Mouse (Mus musculus): ENCODE measurements around the gene Zc3h12d. TPM values are rescaled to one million over a fixed set of nuclear protein-coding genes. Genes with fewer than 3 reads are reported as not detected.

The Zc3h12d gene
- polyA plus RNA-seq, 1 experiment from 2014 or later: 0.41 TPM

DNA sequence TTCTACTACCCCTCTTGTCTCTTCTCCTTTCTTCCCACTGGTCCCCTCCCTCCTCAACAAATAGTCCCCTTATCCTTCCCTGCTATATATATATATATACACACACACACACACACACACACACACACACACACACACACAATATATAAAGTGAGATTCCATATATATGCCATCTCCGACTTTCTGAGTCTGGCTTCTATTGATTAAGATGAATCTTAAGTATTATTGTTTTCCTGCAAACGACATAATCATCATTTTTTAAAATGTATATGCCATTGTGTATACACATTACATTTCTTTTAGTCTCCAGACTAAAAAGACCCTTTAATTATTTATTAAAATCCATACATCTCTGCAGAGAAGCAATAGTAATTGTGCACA lies 8.1 kb downstream of the Zc3h12d start:
- no peak for ATAC-seq (ENCODE audit: low FRiP score, low read depth)
- WGBS: 82% methylated on average over 2 of the region's 2 CpGs
- no peaks in the 10 kb centered on the region for H3K36me3 ChIP-seq
- 0 out of 2 replicates have a peak, but pooled peaks cover 8% of the 10 kb centered on the region for H3K27me3 ChIP-seq
- peaks cover 16% of the 10 kb centered on the region for H3K4me1 ChIP-seq
- no peak overlapping the region for H3K27ac ChIP-seq
- H3K9ac ChIP-seq: no peak overlapping the region
- no peaks in the 10 kb centered on the region for H3K9me3 ChIP-seq
- H3K4me3 ChIP-seq: no peak overlapping the region
- H3K4me2 ChIP-seq (replicated peaks): no peak overlapping the region

DNA sequence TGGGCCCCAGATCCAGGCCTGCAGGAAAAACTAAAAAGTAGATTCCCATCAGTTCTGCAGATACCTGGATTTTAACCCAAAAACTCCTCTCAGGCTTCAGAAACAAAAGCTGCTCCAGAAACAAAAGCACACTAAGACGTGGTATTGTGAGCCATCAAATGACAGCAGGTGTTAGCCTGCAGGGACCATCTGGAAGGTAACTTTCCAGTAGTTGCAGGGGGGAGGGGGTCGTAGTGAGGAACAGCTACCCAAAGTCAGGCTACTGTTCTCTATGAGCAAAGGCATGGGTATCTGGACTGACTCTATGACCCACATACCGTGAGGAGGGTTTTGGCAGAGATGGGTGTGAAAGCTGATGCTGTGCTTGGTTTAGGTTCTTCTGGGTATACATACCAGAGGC lies 8.5 kb downstream of the Zc3h12d start:
- Histone ChIP-seq H3K4me3 (no peak overlapping the region), H3K9ac (no peak overlapping the region), H3K4me2 (replicated peaks) (no peak overlapping the region), H3K27me3 (0 out of 2 replicates have a peak, but pooled peaks cover 8% of the 10 kb centered on the region), H3K27ac (no peak overlapping the region), H3K4me1 (peaks cover 16% of the 10 kb centered on the region), H3K9me3 (no peaks in the 10 kb centered on the region), H3K36me3 (no peaks in the 10 kb centered on the region)
- whole genome bisulfite sequencing: 49% methylated on average over 3 of the region's 3 CpGs
- ATAC-seq (ENCODE audit: low FRiP score, low read depth): no peak

DNA sequence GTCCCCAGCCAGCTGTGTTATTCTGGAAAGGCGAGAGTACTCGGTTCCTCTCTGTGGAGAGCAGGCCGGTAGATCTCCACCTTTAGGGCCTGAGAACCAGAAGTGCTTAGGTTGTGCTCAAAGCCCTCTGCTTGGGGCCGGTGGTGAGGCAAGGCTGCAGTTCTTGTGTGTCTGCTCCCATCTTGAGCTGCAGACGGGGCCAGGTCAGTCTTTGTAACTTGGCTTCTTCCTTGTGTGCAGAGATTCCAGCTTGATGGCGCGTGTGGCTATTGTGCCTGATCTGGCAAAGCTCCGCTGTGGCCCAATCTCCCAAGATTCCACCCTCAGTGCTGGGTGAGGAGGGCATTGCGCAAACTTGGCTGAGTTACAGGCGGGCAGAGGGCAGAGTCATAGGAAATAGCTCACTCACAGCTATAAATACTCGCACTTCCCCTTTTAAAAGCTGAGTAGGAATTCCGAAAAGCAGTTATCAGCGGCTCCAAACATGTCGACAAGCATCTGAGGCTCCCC lies 9.4 kb downstream of the Zc3h12d start:
- Histone ChIP-seq H3K4me1 (peaks cover 16% of the 10 kb centered on the region), H3K9ac (no peak overlapping the region), H3K4me2 (replicated peaks) (0 out of 2 replicates have a peak overlapping the region, but pooled peaks have one; percentile 21), H3K27ac (no peak overlapping the region), H3K27me3 (0 out of 2 replicates have a peak, but pooled peaks cover 8% of the 10 kb centered on the region), H3K36me3 (no peaks in the 10 kb centered on the region), H3K9me3 (no peaks in the 10 kb centered on the region), H3K4me3 (no peak overlapping the region)
- ATAC-seq (ENCODE audit: low FRiP score, low read depth): no peak
- 56% methylated on average over 14 of the region's 14 CpGs for WGBS

DNA sequence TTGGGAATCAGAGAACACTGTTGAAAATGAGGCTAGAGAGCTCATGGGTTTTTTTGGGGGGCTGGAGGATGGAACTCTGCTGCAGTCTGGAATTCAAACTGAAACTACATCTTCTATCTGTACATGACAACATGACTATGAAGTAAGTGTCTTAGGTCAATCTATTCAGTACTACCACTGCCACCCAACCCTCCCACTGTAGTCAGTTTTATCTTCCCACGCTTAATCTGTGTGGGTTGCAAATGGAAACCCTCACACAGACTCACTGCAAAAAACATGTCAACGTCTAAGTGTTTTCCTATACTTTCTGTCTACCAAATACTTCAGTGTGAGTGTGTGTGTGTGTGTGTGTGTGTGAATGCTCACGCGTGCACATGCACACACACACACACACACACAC lies 10.9 kb downstream of the Zc3h12d start:
- WGBS: 93% methylated on average over 4 of the region's 4 CpGs
- ATAC-seq (ENCODE audit: low FRiP score, low read depth): no peak
- Histone ChIP-seq H3K36me3 (no peaks in the 10 kb centered on the region), H3K4me1 (peaks cover 13% of the 10 kb centered on the region; the same call in 1 of the 2 replicates), H3K27me3 (0 out of 2 replicates have a peak, but pooled peaks cover 8% of the 10 kb centered on the region), H3K4me2 (replicated peaks) (no peak overlapping the region), H3K9ac (no peak overlapping the region), H3K27ac (no peak overlapping the region), H3K9me3 (no peaks in the 10 kb centered on the region), H3K4me3 (no peak overlapping the region)

DNA sequence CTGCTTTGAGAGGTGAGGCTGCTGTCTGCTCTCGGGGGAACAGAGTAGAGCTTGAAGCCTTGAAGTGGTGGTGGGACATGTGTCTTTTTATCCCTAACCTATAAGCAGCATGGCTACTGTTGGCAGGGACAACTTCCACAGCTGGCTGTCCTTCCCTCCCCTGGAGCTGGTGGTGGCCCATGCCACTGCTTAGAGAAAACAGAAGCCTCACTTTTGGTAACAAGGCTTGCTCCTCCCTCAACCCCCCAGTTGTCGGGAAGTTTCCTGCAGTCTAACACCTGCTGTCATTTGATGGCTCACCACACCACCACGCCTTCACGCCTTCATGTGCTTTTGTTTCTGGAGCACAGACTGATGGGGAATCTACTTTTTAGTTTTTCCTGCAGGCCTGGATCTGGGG lies 11.9 kb downstream of the Zc3h12d start:
- H3K36me3 ChIP-seq: no peaks in the 10 kb centered on the region
- ATAC-seq (ENCODE audit: low FRiP score, low read depth): no peak
- H3K4me1 ChIP-seq: peaks cover 9% of the 10 kb centered on the region; the same call in 1 of the 2 replicates
- no peak overlapping the region for H3K4me2 ChIP-seq (replicated peaks)
- H3K9me3 ChIP-seq: no peaks in the 10 kb centered on the region
- no peak overlapping the region for H3K4me3 ChIP-seq
- WGBS: 61% methylated on average over 4 of the region's 4 CpGs
- H3K9ac ChIP-seq: no peak overlapping the region
- H3K27me3 ChIP-seq: 0 out of 2 replicates have a peak, but pooled peaks cover 8% of the 10 kb centered on the region
- no peak overlapping the region for H3K27ac ChIP-seq

DNA sequence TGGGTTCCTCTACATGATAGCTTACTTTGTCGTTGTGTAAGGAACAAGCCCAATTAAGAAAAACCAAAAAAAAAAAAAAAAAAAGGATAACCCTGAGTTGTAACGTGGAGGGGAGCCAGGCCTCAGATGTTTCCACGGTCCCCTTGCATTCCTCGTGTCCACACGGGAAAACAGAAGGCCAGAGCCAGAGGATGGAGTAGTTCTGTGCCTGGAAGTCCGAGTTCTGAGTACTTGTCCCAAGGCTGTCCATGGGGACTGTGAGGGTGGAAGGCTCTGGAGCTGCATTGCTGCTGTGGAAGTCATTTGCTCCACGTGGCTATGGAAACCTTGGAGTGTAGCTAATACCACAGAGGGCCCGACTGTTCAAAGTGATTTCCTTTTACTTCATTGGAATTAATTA lies 12.9 kb downstream of the Zc3h12d start:
- Histone ChIP-seq H3K4me2 (replicated peaks) (no peak overlapping the region), H3K4me1 (peaks cover 9% of the 10 kb centered on the region; the same call in 1 of the 2 replicates), H3K27me3 (peaks cover 13% of the 10 kb centered on the region; the same call in 1 of the 2 replicates), H3K9ac (no peak overlapping the region), H3K4me3 (no peak overlapping the region), H3K9me3 (no peaks in the 10 kb centered on the region), H3K27ac (no peak overlapping the region), H3K36me3 (no peaks in the 10 kb centered on the region)
- ATAC-seq (ENCODE audit: low FRiP score, low read depth): no peak
- WGBS: 59% methylated on average over 8 of the region's 8 CpGs

DNA sequence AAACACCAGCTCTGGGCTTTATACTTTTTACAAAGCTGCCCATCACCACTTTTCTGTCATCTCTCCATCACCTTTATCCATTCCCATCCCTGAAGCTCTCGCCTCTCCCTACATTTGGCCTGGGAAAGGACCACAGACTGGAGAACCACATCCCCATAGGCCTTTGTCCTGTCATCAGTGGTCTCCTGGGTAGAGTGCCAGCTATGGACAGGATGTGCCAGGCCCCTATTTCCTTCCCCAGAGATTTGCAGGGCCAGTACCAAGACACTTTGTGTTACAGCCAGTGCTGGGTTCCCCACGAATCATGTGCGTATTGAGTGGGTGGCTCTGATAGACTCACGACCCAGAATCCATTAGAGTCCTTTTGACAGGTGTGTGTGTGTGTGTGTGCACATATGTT lies 13.7 kb downstream of the Zc3h12d start:
- Histone ChIP-seq H3K9me3 (no peaks in the 10 kb centered on the region), H3K4me3 (no peak overlapping the region), H3K9ac (no peak overlapping the region), H3K4me2 (replicated peaks) (no peak overlapping the region), H3K4me1 (peaks cover 9% of the 10 kb centered on the region; the same call in 1 of the 2 replicates), H3K27me3 (peaks cover 13% of the 10 kb centered on the region; the same call in 1 of the 2 replicates), H3K27ac (no peak overlapping the region), H3K36me3 (no peaks in the 10 kb centered on the region)
- 89% methylated on average over 4 of the region's 4 CpGs for WGBS
- no peak for ATAC-seq (ENCODE audit: low FRiP score, low read depth)

DNA sequence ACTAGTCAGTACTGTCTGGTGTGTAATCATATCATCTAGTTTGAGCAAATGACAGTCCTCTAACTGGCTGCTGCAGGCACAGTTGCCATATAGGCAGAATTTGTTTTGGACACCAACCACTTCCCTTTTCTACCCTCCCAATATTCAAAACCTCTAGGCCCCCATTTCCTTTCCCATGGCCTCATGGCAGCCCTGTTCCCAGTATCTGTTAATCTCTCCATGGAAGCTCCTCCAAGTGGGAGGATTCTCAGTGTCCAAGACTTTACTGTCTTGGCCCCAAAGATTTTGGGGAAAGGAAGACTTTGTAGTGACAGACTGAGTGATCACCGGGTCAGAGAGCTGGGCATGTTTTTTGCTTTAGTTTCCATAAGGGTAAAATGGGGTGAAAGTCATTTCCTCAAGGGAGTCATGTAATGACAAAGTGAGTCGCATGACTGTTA lies 14.9 kb downstream of the Zc3h12d start:
- H3K27ac ChIP-seq: no peak overlapping the region
- H3K36me3 ChIP-seq: no peaks in the 10 kb centered on the region
- 86% methylated on average over 2 of the region's 2 CpGs for WGBS
- ATAC-seq (ENCODE audit: low FRiP score, low read depth): no peak
- H3K4me3 ChIP-seq: no peak overlapping the region
- no peak overlapping the region for H3K9ac ChIP-seq
- H3K4me1 ChIP-seq: no peaks in the 10 kb centered on the region
- H3K9me3 ChIP-seq: no peaks in the 10 kb centered on the region
- H3K27me3 ChIP-seq: peaks cover 13% of the 10 kb centered on the region; the same call in 1 of the 2 replicates
- H3K4me2 ChIP-seq (replicated peaks): no peak overlapping the region

DNA sequence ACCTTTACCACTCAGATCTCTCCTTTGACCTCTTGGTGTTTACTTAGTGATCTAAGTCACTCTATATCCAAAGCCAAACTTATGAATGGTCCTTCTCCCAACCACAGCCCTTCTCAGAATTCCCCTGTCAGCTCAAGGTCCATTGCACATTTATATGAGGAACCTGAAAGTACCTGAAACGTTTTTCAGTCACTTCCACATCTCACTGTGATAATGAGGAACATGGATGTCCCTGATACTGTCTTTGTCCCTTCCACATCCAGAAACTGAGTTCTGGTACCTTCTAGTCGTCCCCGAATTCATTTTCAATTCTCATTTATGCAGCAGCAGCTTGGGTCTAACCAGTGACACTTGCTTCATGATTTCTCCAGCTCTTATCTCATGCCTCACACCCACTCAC lies 19.6 kb downstream of the Zc3h12d start:
- 72% methylated on average over 3 of the region's 3 CpGs for WGBS
- Histone ChIP-seq H3K27ac (no peak overlapping the region), H3K9ac (no peak overlapping the region), H3K9me3 (no peaks in the 10 kb centered on the region), H3K36me3 (no peaks in the 10 kb centered on the region), H3K27me3 (peaks cover 5% of the 10 kb centered on the region; the same call in 1 of the 2 replicates), H3K4me3 (no peak overlapping the region), H3K4me2 (replicated peaks) (no peak overlapping the region), H3K4me1 (no peaks in the 10 kb centered on the region)
- ATAC-seq (ENCODE audit: low FRiP score, low read depth): no peak

DNA sequence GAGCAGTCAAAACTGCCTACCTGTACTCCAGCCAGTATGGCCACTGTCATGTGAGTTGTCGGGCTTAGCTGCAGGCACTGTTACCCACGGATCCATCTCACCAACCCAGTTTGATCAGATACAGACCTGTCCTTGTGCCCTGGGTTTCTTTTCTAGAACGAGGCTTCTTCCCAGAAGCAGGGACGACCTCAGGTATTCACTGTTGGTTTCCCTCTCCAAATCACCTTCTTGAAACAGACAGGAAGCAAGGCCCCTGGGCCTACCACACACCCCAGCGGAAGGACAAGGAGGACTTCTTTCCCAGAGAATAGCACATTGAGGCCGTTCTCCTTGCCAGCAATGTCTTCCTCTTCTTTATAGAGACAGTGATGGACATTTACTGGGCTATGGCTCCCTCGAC lies 28.2 kb downstream of the Zc3h12d start:
- ATAC-seq (ENCODE audit: low FRiP score, low read depth): no peak
- Histone ChIP-seq H3K9ac (no peak overlapping the region), H3K36me3 (no peaks in the 10 kb centered on the region), H3K27ac (peak overlapping the region; percentile 74; the same call in 1 of the 2 replicates), H3K4me3 (no peak overlapping the region), H3K9me3 (no peaks in the 10 kb centered on the region), H3K4me1 (peaks cover 23% of the 10 kb centered on the region), H3K27me3 (no peaks in the 10 kb centered on the region), H3K4me2 (replicated peaks) (no peak overlapping the region)
- WGBS: 90% methylated on average over 7 of the region's 7 CpGs

DNA sequence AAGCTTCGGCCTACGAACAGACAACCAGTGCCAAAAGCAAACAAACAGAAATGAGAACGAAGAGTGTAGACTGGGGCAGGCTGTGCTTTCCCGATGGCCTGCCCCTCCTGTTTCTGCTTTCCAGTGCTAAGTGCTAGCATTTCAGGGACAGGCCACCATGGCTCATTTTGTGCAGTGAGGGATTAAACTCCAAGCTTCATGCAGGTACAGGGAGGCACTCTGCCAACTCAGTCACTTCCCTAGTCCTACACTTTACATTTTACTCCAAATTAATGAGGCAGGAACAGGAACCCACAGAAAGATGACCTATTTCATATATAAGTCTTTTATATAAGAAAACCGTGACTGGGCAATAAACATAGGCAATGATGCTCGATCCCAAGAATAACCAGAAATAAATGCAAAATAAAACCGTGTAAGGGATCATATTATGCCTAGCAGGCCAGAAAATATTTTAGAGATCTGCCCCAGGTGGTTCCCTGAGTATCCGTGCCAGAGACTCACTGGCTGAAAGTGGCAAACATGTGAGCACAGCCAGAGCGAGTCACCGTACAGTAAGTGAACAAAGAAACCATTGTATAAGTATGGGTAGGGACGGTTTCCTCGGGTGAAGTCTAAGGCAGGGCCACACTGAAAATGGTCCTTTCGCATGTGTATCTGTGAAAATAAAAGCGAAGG lies 29.1 kb downstream of the Zc3h12d start:
- H3K9me3 ChIP-seq: no peaks in the 10 kb centered on the region
- no peak overlapping the region for H3K9ac ChIP-seq
- WGBS: 58% methylated on average over 14 of the region's 14 CpGs
- H3K4me3 ChIP-seq: no peak overlapping the region
- H3K4me2 ChIP-seq (replicated peaks): 0 out of 2 replicates have a peak overlapping the region, but pooled peaks have one; percentile 5
- peaks cover 4% of the 10 kb centered on the region for H3K27me3 ChIP-seq
- no peaks in the 10 kb centered on the region for H3K36me3 ChIP-seq
- peak; percentile 81 for ATAC-seq (ENCODE audit: low FRiP score, low read depth)
- H3K4me1 ChIP-seq: peaks cover 23% of the 10 kb centered on the region
- H3K27ac ChIP-seq: peak overlapping the region; percentile 79

DNA sequence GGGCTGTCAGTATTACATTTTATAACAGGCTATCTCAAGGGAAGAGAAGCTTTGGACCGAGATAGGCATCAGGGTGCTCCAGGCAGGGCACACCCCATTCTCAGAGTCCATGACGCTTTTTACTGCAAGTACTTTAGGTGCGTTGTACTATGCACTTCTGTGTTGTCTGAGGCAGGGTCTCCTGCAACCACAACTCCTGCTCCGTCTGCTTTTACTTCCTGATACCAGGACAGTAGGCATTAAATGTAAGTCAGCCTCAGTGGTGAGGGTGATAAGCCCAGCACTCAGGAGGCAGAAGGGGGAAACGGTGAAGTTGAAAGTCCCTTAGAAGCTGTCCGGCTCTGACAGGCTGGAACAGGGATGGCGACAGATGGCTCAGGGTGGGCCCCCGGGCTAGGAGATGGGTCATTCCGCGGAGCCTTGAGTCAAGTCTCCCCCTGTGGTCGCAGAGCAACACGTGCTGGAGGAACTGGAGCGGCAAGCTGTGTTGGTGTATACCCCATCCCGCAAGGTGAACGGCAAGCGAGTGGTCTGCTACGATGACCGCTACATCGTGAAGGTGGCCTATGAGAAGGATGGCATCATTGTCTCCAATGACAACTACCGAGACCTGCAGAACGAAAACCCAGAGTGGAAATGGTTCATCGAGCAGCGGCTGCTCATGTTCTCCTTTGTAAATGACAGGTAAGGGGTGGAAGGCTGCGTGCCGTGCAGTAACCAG lies 29.8 kb downstream of the Zc3h12d start:
- Histone ChIP-seq H3K4me3 (no peak overlapping the region), H3K9me3 (no peaks in the 10 kb centered on the region), H3K4me1 (peaks cover 24% of the 10 kb centered on the region), H3K9ac (no peak overlapping the region), H3K27ac (peak overlapping the region; percentile 79), H3K4me2 (replicated peaks) (no peak overlapping the region), H3K27me3 (peaks cover 11% of the 10 kb centered on the region), H3K36me3 (no peaks in the 10 kb centered on the region)
- ATAC-seq (ENCODE audit: low FRiP score, low read depth): no peak; the same call in 1 of the 2 replicates
- 87% methylated on average over 25 of the region's 25 CpGs for WGBS

All from limb, embryonic 13.5 days (tissue).